Comparison of ENCODE assay signal across 11 mouse cellular contexts in the genomic region with DNA sequence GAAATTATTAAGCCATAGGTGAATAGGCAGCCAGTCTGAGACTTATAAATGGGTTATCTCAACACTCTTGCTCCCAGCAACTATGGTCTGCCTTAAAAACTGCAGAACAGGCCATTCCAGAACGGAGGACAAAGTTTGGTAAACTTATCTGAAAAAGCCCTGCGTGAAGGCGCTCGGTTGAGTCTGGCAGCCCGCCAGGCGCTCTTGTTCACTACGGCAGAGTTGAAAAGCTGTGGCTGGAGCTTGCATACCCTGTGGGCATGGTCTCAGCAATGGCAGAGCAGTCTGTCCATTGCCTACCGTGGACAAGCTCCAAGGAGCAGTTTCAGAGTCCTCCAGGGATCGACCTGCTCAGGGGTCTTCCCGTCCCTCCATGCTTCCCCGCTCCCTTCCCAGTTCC. TPM values are rescaled to one million over a fixed set of nuclear protein-coding genes. Genes with fewer than 3 reads are reported as not detected.
DNase-seq lines count a peak whose midpoint lies in the region; ATAC-seq and TF ChIP-seq lines count a peak whose summit lies in the region.
"Had no signal": no experiment of that assay in that cellular context is flagged by ENCODE, and none has a peak within 500 bp of the region (broad histone marks: within the 10 kb centered on the region; RNA-seq: fewer than 3 reads in every experiment).

No protein-coding gene starts in this region.

- no peaks in the 10 kb centered on the region for H3K27me3 ChIP-seq in embryonic facial prominence, embryonic 14.5 days (replicated peaks; ENCODE audit: control insufficient read depth, insufficient read depth, low read length)
- no peaks in the 10 kb centered on the region for H3K27me3 ChIP-seq in embryonic facial prominence, embryonic 10.5 days (replicated peaks; ENCODE audit: low read depth, poor library complexity, severe bottlenecking)
- H3K27me3 ChIP-seq in stomach, postnatal 0 days (ENCODE audit: control insufficient read depth, insufficient read depth, low read length): no peaks in the 10 kb centered on the region

- no peak for TF ChIP-seq CTCF in stomach, postnatal 0 days (IDR thresholded peaks at IDR 0.05; ENCODE audit: low read depth)

- H3K4me2 ChIP-seq in embryonic facial prominence, embryonic 14.5 days (ENCODE audit: low read depth, low read length): no peak overlapping the region
- no peak overlapping the region for H3K4me2 ChIP-seq in stomach, postnatal 0 days (replicated peaks; ENCODE audit: low read depth)

- 69% methylated on average over 11 of the region's 11 CpGs for WGBS in embryonic facial prominence, embryonic 14.5 days
- 87% methylated on average over 11 of the region's 11 CpGs for WGBS in embryonic facial prominence, embryonic 10.5 days
- WGBS in stomach, postnatal 0 days: 55% methylated on average over 11 of the region's 11 CpGs

- no peaks in the 10 kb centered on the region for H3K4me1 ChIP-seq in embryonic facial prominence, embryonic 14.5 days (ENCODE audit: control insufficient read depth, insufficient read depth, low read length)
- no peaks in the 10 kb centered on the region for H3K4me1 ChIP-seq in embryonic facial prominence, embryonic 10.5 days
- no peaks in the 10 kb centered on the region for H3K4me1 ChIP-seq in stomach, postnatal 0 days (replicated peaks; ENCODE audit: control insufficient read depth, insufficient read depth)
- H3K4me1 ChIP-seq: limb, embryonic 10.5 days had no signal

- no peak for ATAC-seq in embryonic facial prominence, embryonic 14.5 days (ENCODE audit: low read depth)
- ATAC-seq in stomach, postnatal 0 days (ENCODE audit: low FRiP score, low TSS enrichment): peak; percentile 33; the same call in 1 of the 2 replicates

- H3K27ac ChIP-seq in embryonic facial prominence, embryonic 14.5 days (replicated peaks; ENCODE audit: low read depth, low read length): no peak overlapping the region
- H3K27ac ChIP-seq in embryonic facial prominence, embryonic 10.5 days (replicated peaks): no peak overlapping the region
- no peak overlapping the region for H3K27ac ChIP-seq in stomach, postnatal 0 days (replicated peaks)
- H3K27ac ChIP-seq: limb, embryonic 10.5 days had no signal

- H3K9me3 ChIP-seq in embryonic facial prominence, embryonic 14.5 days (ENCODE audit: control insufficient read depth, low read length): no peaks in the 10 kb centered on the region
- no peaks in the 10 kb centered on the region for H3K9me3 ChIP-seq in embryonic facial prominence, embryonic 10.5 days
- H3K9me3 ChIP-seq in stomach, postnatal 0 days (ENCODE audit: control insufficient read depth, low read length): no peaks in the 10 kb centered on the region
- H3K9me3 ChIP-seq: limb, embryonic 10.5 days had no signal

- intact Hi-C loops in left cerebral cortex, postnatal 4 days (cut with DNase I): no loop called here
- intact Hi-C loops in left cerebral cortex, postnatal 36 days (cut with DNase I): loop anchor here (2.0 kb wide), 1 partner anchor 238 kb away; no protein-coding TSS in a partner anchor

- peak; percentile 28 for DNase-seq in embryonic facial prominence, embryonic 14.5 days (ENCODE audit: low spot score)
- DNase-seq in embryonic facial prominence, embryonic 10.5 days (ENCODE audit: low spot score): no peak
- DNase-seq in left cerebral cortex, postnatal 4 days: peak; percentile 44
- DNase-seq in left cerebral cortex, postnatal 36 days (ENCODE audit: low spot score in 2 of 2): no peak
- DNase-seq in thymus, postnatal 4 days: peak; percentile 24
- no peak for DNase-seq in thymus, postnatal 0 days (ENCODE audit: low spot score)
- peak; percentile 72 for DNase-seq in stomach, postnatal 0 days (ENCODE audit: low spot score)
- DNase-seq in thymus, postnatal 36 days: no peak
- DNase-seq: gastrocnemius, postnatal 10 days; thymus, postnatal 14 days had no signal

- H3K36me3 ChIP-seq in embryonic facial prominence, embryonic 14.5 days (ENCODE audit: control insufficient read depth, insufficient read depth, low read length): peaks cover 10% of the 10 kb centered on the region
- H3K36me3 ChIP-seq in embryonic facial prominence, embryonic 10.5 days (replicated peaks): peaks cover 17% of the 10 kb centered on the region
- H3K36me3 ChIP-seq in stomach, postnatal 0 days (ENCODE audit: control insufficient read depth, insufficient read depth, low read length): peaks cover 8% of the 10 kb centered on the region; the same call in 1 of the 2 replicates

- no peak overlapping the region for H3K4me3 ChIP-seq in embryonic facial prominence, embryonic 14.5 days (ENCODE audit: low read depth, low read length)
- H3K4me3 ChIP-seq in embryonic facial prominence, embryonic 10.5 days: no peak overlapping the region
- no peak overlapping the region for H3K4me3 ChIP-seq in stomach, postnatal 0 days (ENCODE audit: low read depth, low read length)
- H3K4me3 ChIP-seq: limb, embryonic 10.5 days had no signal

- no peak for TF ChIP-seq EP300 in stomach, postnatal 0 days (optimal IDR thresholded peaks at IDR 0.05)

- no peak overlapping the region for H3K9ac ChIP-seq in embryonic facial prominence, embryonic 14.5 days (ENCODE audit: low read depth, low read length)
- H3K9ac ChIP-seq in stomach, postnatal 0 days (ENCODE audit: low read length): no peak overlapping the region

RNA-seq across cellular contexts. Expression of gene Il6st, which starts 47.4 kb away (rescaled TPM):
- 43.2 and 47.4 TPM in 2 replicates for polyA plus RNA-seq in embryonic facial prominence, embryonic 14.5 days (2014; fragmentation: Nextera tagmentation; extraction: Ambion mirVana)
- polyA plus RNA-seq in embryonic facial prominence, embryonic 10.5 days (2016; fragmentation: Nextera tagmentation; extraction: Ambion mirVana): 23.6 and 24.2 TPM in 2 replicates
- total RNA-seq in left cerebral cortex, postnatal 4 days (2021): 10 to 100 TPM; 60.0 to 61.0 TPM
- total RNA-seq in left cerebral cortex, postnatal 36 days (2021): 10 to 100 TPM; 76.3 to 79.5 TPM
- polyA plus RNA-seq in thymus, postnatal 0 days (2015; fragmentation: Nextera tagmentation; extraction: Ambion mirVana): 18.9 and 19.5 TPM in 2 replicates
- polyA plus RNA-seq in stomach, postnatal 0 days (2015; fragmentation: Nextera tagmentation; extraction: Ambion mirVana): 22.2 and 25.8 TPM in 2 replicates

Comparison
In these comparisons a context has a peak if more than half of its experiments do, and no peak if none do; other contexts are left out.
1. DNase-seq: peak in embryonic facial prominence, embryonic 14.5 days (single experiment), left cerebral cortex, postnatal 4 days (single experiment), thymus, postnatal 4 days (single experiment) and stomach, postnatal 0 days (single experiment); none in embryonic facial prominence, embryonic 10.5 days (single experiment), left cerebral cortex, postnatal 36 days (0 of 2), thymus, postnatal 0 days (single experiment) and thymus, postnatal 36 days (0 of 2).